9 mouse cellular contexts compared by ENCODE assay signal in genomic region chr5:103420568-103420967, GRCm38 (mm10). TPM values are rescaled to one million over a fixed set of nuclear protein-coding genes. Genes with fewer than 3 reads are reported as not detected.
A peak's percentile ranks its signal among the peaks of the same experiment; 100 is the strongest.
DNase-seq lines count a peak whose midpoint lies in the region; ATAC-seq lines count a peak whose summit lies in the region.
"Had no signal": no experiment of that assay in that cellular context is flagged by ENCODE, and none has a peak within 500 bp of the region (broad histone marks: within the 10 kb centered on the region; RNA-seq: fewer than 3 reads in every experiment).

No protein-coding gene starts in this region.

- peak overlapping the region; percentile 53 for H3K27ac ChIP-seq in hindbrain, embryonic 10.5 days
- no peak overlapping the region for H3K27ac ChIP-seq in hindbrain, embryonic 12.5 days
- H3K27ac ChIP-seq in limb, embryonic 12.5 days, result peak overlapping the region; percentile 41; the same call in 1 of the 2 replicates
- H3K27ac ChIP-seq: hindbrain, embryonic 14.5 days had no signal

- ATAC-seq in hindbrain, embryonic 12.5 days (ENCODE audit: low FRiP score), result no peak
- ATAC-seq in limb, embryonic 12.5 days (ENCODE audit: insufficient number of reproducible peaks, insufficient read depth, low FRiP score, low TSS enrichment, low read depth), result no peak

- WGBS in hindbrain, embryonic 10.5 days, result 43% methylated on average over 10 of the region's 10 CpGs
- WGBS in hindbrain, embryonic 12.5 days, result 43% methylated on average over 10 of the region's 10 CpGs
- 20% methylated on average over 10 of the region's 10 CpGs for WGBS in limb, embryonic 12.5 days

- peaks cover 52% of the 10 kb centered on the region for H3K4me1 ChIP-seq in hindbrain, embryonic 10.5 days (replicated peaks)
- peaks cover 21% of the 10 kb centered on the region for H3K4me1 ChIP-seq in hindbrain, embryonic 12.5 days
- peaks cover 34% of the 10 kb centered on the region for H3K4me1 ChIP-seq in limb, embryonic 12.5 days (replicated peaks)

- no peak overlapping the region for H3K4me2 ChIP-seq in hindbrain, embryonic 12.5 days (replicated peaks)
- H3K4me2 ChIP-seq in limb, embryonic 12.5 days, result peak overlapping the region; percentile 15; the same call in 1 of the 2 replicates
- H3K4me2 ChIP-seq: hindbrain, embryonic 14.5 days had no signal

- H3K4me3 ChIP-seq in hindbrain, embryonic 10.5 days, result no peak overlapping the region
- no peak overlapping the region for H3K4me3 ChIP-seq in hindbrain, embryonic 12.5 days
- no peak overlapping the region for H3K4me3 ChIP-seq in limb, embryonic 12.5 days (replicated peaks)

- intact Hi-C loops in left cerebral cortex, postnatal 10 days (cut with DNase I), result no loop called here

- no peak overlapping the region for H3K9ac ChIP-seq in hindbrain, embryonic 12.5 days
- no peak overlapping the region for H3K9ac ChIP-seq in limb, embryonic 12.5 days (replicated peaks)
- H3K9ac ChIP-seq: hindbrain, embryonic 14.5 days had no signal

- no peak for DNase-seq in hindbrain, embryonic 10.5 days (ENCODE audit: low spot score)
- peak; percentile 49 for DNase-seq in kidney, adult 11 months
- DNase-seq in urinary bladder, postnatal 14 days (ENCODE audit: low spot score), result peak; percentile 76
- no peak for DNase-seq in cerebellum, postnatal 25 days
- no peak for DNase-seq in left cerebral cortex, postnatal 10 days (ENCODE audit: extremely low spot score in 1 of 2, low spot score in 2 of 2)
- DNase-seq: thymus, postnatal 25 days had no signal

- no peaks in the 10 kb centered on the region for H3K27me3 ChIP-seq in hindbrain, embryonic 10.5 days (ENCODE audit: insufficient read depth, poor library complexity, severe bottlenecking)
- 0 out of 2 replicates have a peak, but pooled peaks cover 4% of the 10 kb centered on the region for H3K27me3 ChIP-seq in hindbrain, embryonic 12.5 days
- H3K27me3 ChIP-seq in limb, embryonic 12.5 days, result peaks cover 14% of the 10 kb centered on the region

- no peaks in the 10 kb centered on the region for H3K36me3 ChIP-seq in hindbrain, embryonic 10.5 days
- H3K36me3 ChIP-seq in hindbrain, embryonic 12.5 days, result no peaks in the 10 kb centered on the region
- H3K36me3 ChIP-seq in limb, embryonic 12.5 days, result no peaks in the 10 kb centered on the region

- H3K9me3 ChIP-seq in hindbrain, embryonic 10.5 days, result no peaks in the 10 kb centered on the region
- no peaks in the 10 kb centered on the region for H3K9me3 ChIP-seq in hindbrain, embryonic 12.5 days (replicated peaks)
- H3K9me3 ChIP-seq in limb, embryonic 12.5 days, result no peaks in the 10 kb centered on the region

RNA-seq across cellular contexts. Expression of gene Ptpn13, which starts 4.4 kb away (rescaled TPM):
- 16.6 and 18.8 TPM in 2 replicates for polyA plus RNA-seq in hindbrain, embryonic 10.5 days (2016; fragmentation: Nextera tagmentation; extraction: Ambion mirVana)
- polyA plus RNA-seq in hindbrain, embryonic 12.5 days (2016; fragmentation: Nextera tagmentation; extraction: Ambion mirVana), result 19.2 and 19.3 TPM in 2 replicates
- 12.5 and 13.2 TPM in 2 replicates for polyA plus RNA-seq in limb, embryonic 12.5 days (2016; fragmentation: Nextera tagmentation; extraction: Ambion mirVana)
- 1 to 10 TPM; 7.6 to 8.2 TPM for total RNA-seq in left cerebral cortex, postnatal 10 days (2021)

Comparison
In these comparisons a context has a peak if more than half of its experiments do, and no peak if none do; other contexts are left out.
1. DNase-seq: peak in kidney, adult 11 months (single experiment) and urinary bladder, postnatal 14 days (single experiment); none in hindbrain, embryonic 10.5 days (single experiment), cerebellum, postnatal 25 days (0 of 2) and left cerebral cortex, postnatal 10 days (0 of 2).